Mouse (Mus musculus) spleen, postnatal 14 days (tissue): ENCODE results near the gene Ksr2.
A peak's percentile ranks its signal among the peaks of the same experiment; 100 is the strongest.
"Not testable (repeated sequence)": the region's sequence is repeated elsewhere in the genome, so short reads cannot be mapped to it uniquely, and the experiment has no call there.

Experiments
- DNase-seq, 2 experiments: peaks; one replicate each; pipeline ENCODE4 v3.0.0; 2021 to 2022; ENCODE audit warnings: low spot score in 2 of 2

Ksr2 gene

GRCm38 (mm10) chr5:117408216-117408615 is 5.6 kb upstream of the Ksr2 start:
- DNase-seq: peak in 1 of 2 experiments; percentile 21

GRCm38 (mm10) chr5:117409369-117409768 is 4.4 kb upstream of the Ksr2 start:
- DNase-seq: no peak

- no peak for DNase-seq
Measured at GRCm38 (mm10) chr5:117414611-117415010, 811 bp downstream of the Ksr2 start.

- DNase-seq: no peak
Measured at GRCm38 (mm10) chr5:117415011-117415912, 1.5 kb downstream of the Ksr2 start.

- no peak for DNase-seq
Measured at GRCm38 (mm10) chr5:117417442-117417841, 3.6 kb downstream of the Ksr2 start.

GRCm38 (mm10) chr5:117433501-117433900 is 19.7 kb downstream of the Ksr2 start:
- not testable (repeated sequence) for DNase-seq

GRCm38 (mm10) chr5:117440261-117440660 is 26.5 kb downstream of the Ksr2 start:
- DNase-seq: no peak

- no peak for DNase-seq
Measured at GRCm38 (mm10) chr5:117441242-117441842, 27.5 kb downstream of the Ksr2 start.

- DNase-seq: no peak
Measured at GRCm38 (mm10) chr5:117442157-117442765, 28.5 kb downstream of the Ksr2 start.

GRCm38 (mm10) chr5:117443141-117443540 is 29.3 kb downstream of the Ksr2 start:
- no peak for DNase-seq

GRCm38 (mm10) chr5:117443902-117444301 is 30.1 kb downstream of the Ksr2 start:
- DNase-seq: no peak

- DNase-seq: no peak
Measured at GRCm38 (mm10) chr5:117447698-117448097, 33.9 kb downstream of the Ksr2 start.

GRCm38 (mm10) chr5:117452013-117452412 is 38.2 kb downstream of the Ksr2 start:
- DNase-seq: no peak

GRCm38 (mm10) chr5:117455546-117455945 is 41.7 kb downstream of the Ksr2 start:
- DNase-seq: no peak

GRCm38 (mm10) chr5:117457121-117457520 is 43.3 kb downstream of the Ksr2 start:
- no peak for DNase-seq

- no peak for DNase-seq
Measured at GRCm38 (mm10) chr5:117457583-117457982, 43.8 kb downstream of the Ksr2 start.

GRCm38 (mm10) chr5:117458899-117459298 is 45.1 kb downstream of the Ksr2 start:
- DNase-seq: no peak

- no peak for DNase-seq
Measured at GRCm38 (mm10) chr5:117460261-117460660, 46.5 kb downstream of the Ksr2 start.

GRCm38 (mm10) chr5:117467052-117467451 is 53.3 kb downstream of the Ksr2 start:
- DNase-seq: no peak

- no peak for DNase-seq
Measured at GRCm38 (mm10) chr5:117468961-117469360, 55.2 kb downstream of the Ksr2 start.

GRCm38 (mm10) chr5:117469572-117469971 is 55.8 kb downstream of the Ksr2 start:
- DNase-seq: no peak

- no peak for DNase-seq
Measured at GRCm38 (mm10) chr5:117481162-117481561, 67.4 kb downstream of the Ksr2 start.

- no peak for DNase-seq
Measured at GRCm38 (mm10) chr5:117481586-117481985, 67.8 kb downstream of the Ksr2 start.
